ENCODE assay signal across 22 mouse cellular contexts in the genomic region with DNA sequence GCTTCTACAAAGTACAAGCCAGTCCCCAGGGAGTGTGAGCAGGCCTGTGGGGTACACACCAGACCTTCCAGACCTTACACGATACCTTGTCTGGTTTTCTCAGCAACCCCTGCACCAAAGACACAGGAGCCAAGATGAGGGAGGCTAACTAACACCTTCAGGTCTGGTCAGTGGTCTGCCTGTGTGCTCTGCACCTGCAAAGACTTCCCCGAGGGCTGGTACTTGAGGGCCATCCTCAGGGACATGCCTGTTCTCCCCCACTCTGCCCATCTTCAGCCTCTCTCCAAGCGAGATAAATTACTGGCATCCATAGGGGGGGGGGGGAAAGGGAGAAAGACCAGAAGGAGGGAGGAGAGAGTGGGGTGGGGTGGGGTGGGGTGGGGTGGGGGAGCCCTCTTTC.
DNase-seq lines count a peak whose midpoint lies in the region; ATAC-seq and TF ChIP-seq lines count a peak whose summit lies in the region.
"Had no signal": no experiment of that assay in that cellular context is flagged by ENCODE, and none has a peak within 500 bp of the region (broad histone marks: within the 10 kb centered on the region; RNA-seq: fewer than 3 reads in every experiment).

No protein-coding gene starts in this region.

- no peak overlapping the region for H3K9ac ChIP-seq in heart, embryonic 11.5 days (ENCODE audit: low read depth, low read length)
- no peak overlapping the region for H3K9ac ChIP-seq in liver, embryonic 11.5 days (ENCODE audit: low read depth, low read length)
- H3K9ac ChIP-seq in forebrain, postnatal 0 days: no peak overlapping the region
- H3K9ac ChIP-seq: forebrain, embryonic 13.5 days; forebrain, embryonic 15.5 days had no signal

- no peaks in the 10 kb centered on the region for H3K4me1 ChIP-seq in heart, embryonic 11.5 days (ENCODE audit: control insufficient read depth, insufficient read depth, low read length)
- no peaks in the 10 kb centered on the region for H3K4me1 ChIP-seq in liver, embryonic 11.5 days (replicated peaks; ENCODE audit: control insufficient read depth, insufficient read depth, low read length)
- H3K4me1 ChIP-seq in limb, embryonic 10.5 days: no peaks in the 10 kb centered on the region
- H3K4me1 ChIP-seq in forebrain, postnatal 0 days (ENCODE audit: insufficient read depth): peaks cover 3% of the 10 kb centered on the region; the same call in 1 of the 2 replicates
- H3K4me1 ChIP-seq: forebrain, embryonic 13.5 days had no signal

- H3K36me3 ChIP-seq in heart, embryonic 11.5 days (ENCODE audit: control insufficient read depth, insufficient read depth, low read length): no peaks in the 10 kb centered on the region
- H3K36me3 ChIP-seq in liver, embryonic 11.5 days (ENCODE audit: control insufficient read depth, insufficient read depth, low read length): no peaks in the 10 kb centered on the region
- no peaks in the 10 kb centered on the region for H3K36me3 ChIP-seq in limb, embryonic 10.5 days
- no peaks in the 10 kb centered on the region for H3K36me3 ChIP-seq in forebrain, postnatal 0 days (ENCODE audit: insufficient read depth)
- H3K36me3 ChIP-seq: forebrain, embryonic 15.5 days; G1E had no signal

- DNase-seq in heart, adult 11 months: peak; percentile 55
- DNase-seq in liver, embryonic 11.5 days (ENCODE audit: low spot score): peak; percentile 24
- DNase-seq in liver: no peak
- DNase-seq in testis, postnatal 10 days (ENCODE audit: low spot score): peak; percentile 35
- no peak for DNase-seq in testis, postnatal 14 days (ENCODE audit: low spot score)
- DNase-seq in limb, embryonic 10.5 days (ENCODE audit: low spot score): peak; percentile 27
- no peak for DNase-seq in forebrain, postnatal 0 days
- DNase-seq: adrenal gland, adult 8-10 months; adrenal gland, postnatal 14 days; adrenal gland, postnatal 36 days; B cell, adult 2 months; cerebellum, adult 11-12 months; cerebellum, adult 2 months; cerebellum, adult 9-10 months; cerebellum, postnatal 25 days had no signal

- no peak for ATAC-seq in heart, embryonic 11.5 days (replicated peaks; ENCODE audit: insufficient number of reproducible peaks, low FRiP score, low TSS enrichment)
- ATAC-seq in liver, embryonic 11.5 days (replicated peaks; ENCODE audit: low FRiP score): no peak
- no peak for ATAC-seq in forebrain, postnatal 0 days
- ATAC-seq: activated CD4-positive, CD25-positive, alpha-beta regulatory T cell, adult 4 months; CD4-positive, CD25-positive, alpha-beta regulatory T cell, adult 4 months; forebrain, embryonic 13.5 days; forebrain, embryonic 15.5 days; Patski had no signal

- TF ChIP-seq CTCF in forebrain, postnatal 0 days (IDR thresholded peaks at IDR 0.05; ENCODE audit: low read depth): no peak

- 49% methylated on average over 3 of the region's 3 CpGs for WGBS in heart, embryonic 11.5 days (ENCODE audit: insufficient replicate concordance)
- 45% methylated on average over 3 of the region's 3 CpGs for WGBS in liver, embryonic 11.5 days
- WGBS in limb, embryonic 10.5 days: 76% methylated on average over 3 of the region's 3 CpGs
- 72% methylated on average over 3 of the region's 3 CpGs for WGBS in forebrain, postnatal 0 days

- H3K27me3 ChIP-seq in heart, embryonic 11.5 days (ENCODE audit: control insufficient read depth, insufficient read depth, low read length): no peaks in the 10 kb centered on the region
- H3K27me3 ChIP-seq in liver, embryonic 11.5 days (replicated peaks; ENCODE audit: control insufficient read depth, insufficient read depth, low read length): no peaks in the 10 kb centered on the region; the same call in 1 of the 2 replicates
- 0 out of 2 replicates have a peak, but pooled peaks cover 5% of the 10 kb centered on the region for H3K27me3 ChIP-seq in limb, embryonic 10.5 days (ENCODE audit: low read depth, poor library complexity, severe bottlenecking)
- H3K27me3 ChIP-seq in forebrain, postnatal 0 days (ENCODE audit: insufficient read depth, low read length): no peaks in the 10 kb centered on the region
- H3K27me3 ChIP-seq: forebrain, embryonic 13.5 days; forebrain, embryonic 15.5 days; Patski had no signal

- no peak overlapping the region for H3K27ac ChIP-seq in heart, embryonic 11.5 days (ENCODE audit: low read depth, low read length)
- H3K27ac ChIP-seq in liver, embryonic 11.5 days (ENCODE audit: low read depth, low read length): no peak overlapping the region
- no peak overlapping the region for H3K27ac ChIP-seq in limb, embryonic 10.5 days
- H3K27ac ChIP-seq in forebrain, postnatal 0 days (ENCODE audit: low read depth, low read length): no peak overlapping the region
- H3K27ac ChIP-seq: forebrain, embryonic 13.5 days; forebrain, embryonic 15.5 days had no signal

- no peak overlapping the region for H3K4me2 ChIP-seq in heart, embryonic 11.5 days
- H3K4me2 ChIP-seq in liver, embryonic 11.5 days: no peak overlapping the region
- no peak overlapping the region for H3K4me2 ChIP-seq in forebrain, postnatal 0 days (ENCODE audit: low read depth)
- H3K4me2 ChIP-seq: forebrain, embryonic 13.5 days; forebrain, embryonic 15.5 days had no signal

- H3K4me3 ChIP-seq in heart, embryonic 11.5 days (ENCODE audit: low read depth, low read length): no peak overlapping the region
- H3K4me3 ChIP-seq in liver, embryonic 11.5 days (ENCODE audit: low read depth, low read length): no peak overlapping the region
- no peak overlapping the region for H3K4me3 ChIP-seq in limb, embryonic 10.5 days
- no peak overlapping the region for H3K4me3 ChIP-seq in forebrain, postnatal 0 days (ENCODE audit: low read depth, low read length)
- H3K4me3 ChIP-seq: forebrain, embryonic 13.5 days; forebrain, embryonic 15.5 days had no signal

- H3K9me3 ChIP-seq in heart, embryonic 11.5 days (replicated peaks; ENCODE audit: control insufficient read depth, low read length): no peaks in the 10 kb centered on the region
- H3K9me3 ChIP-seq in liver, embryonic 11.5 days (ENCODE audit: control insufficient read depth, low read length): no peaks in the 10 kb centered on the region
- H3K9me3 ChIP-seq in limb, embryonic 10.5 days (replicated peaks): no peaks in the 10 kb centered on the region
- no peaks in the 10 kb centered on the region for H3K9me3 ChIP-seq in forebrain, postnatal 0 days (ENCODE audit: low read length)
- H3K9me3 ChIP-seq: forebrain, embryonic 13.5 days; forebrain, embryonic 15.5 days; G1E had no signal

Comparison
In these comparisons a context has a peak if more than half of its experiments do, and no peak if none do; other contexts are left out.
1. DNase-seq: peak in heart, adult 11 months (single experiment), liver, embryonic 11.5 days (single experiment), testis, postnatal 10 days (single experiment) and limb, embryonic 10.5 days (single experiment); none in liver (single experiment), testis, postnatal 14 days (single experiment) and forebrain, postnatal 0 days (single experiment).